Mouse (Mus musculus) bone marrow, adult 2 months (tissue): ENCODE measurements around the gene Stard13.

Experiments
- CTCF ChIP-seq: fragments of 200-500 bp; IDR thresholded peaks from 2 replicates; pipeline ENCODE4 v1.5.1; 2011; ENCODE audit warnings: low read length, control low read depth; ENCODE audit not compliant: control insufficient read depth, insufficient read depth
- POLR2A ChIP-seq: fragments of 200-500 bp; IDR thresholded peaks from 2 replicates; pipeline ENCODE4 v1.6.1; 2011; ENCODE audit warnings: low read depth, mild to moderate bottlenecking, control low read depth, low read length, borderline replicate concordance; ENCODE audit not compliant: control insufficient read depth

- TF ChIP-seq POLR2A, result no peak
- no peak for TF ChIP-seq CTCF
These were observed 23.6 kb downstream of the Stard13 start for GRCm38 (mm10) chr5:151210060-151210459.
